Mouse (Mus musculus) ES-E14 (cell line): Measurements from ENCODE around the gene Arf3.
"Not testable (repeated sequence)": the region's sequence is repeated elsewhere in the genome, so short reads cannot be mapped to it uniquely, and the experiment has no call there.

ENCODE experiments used
- MAFK ChIP-seq: IDR thresholded peaks from 2 replicates; pipeline ENCODE4 v1.6.1; 2014; ENCODE audit warnings: mild to moderate bottlenecking, low read depth, low read length, inconsistent platforms; ENCODE audit not compliant: insufficient read depth
- ZNF384 ChIP-seq: IDR thresholded peaks from 2 replicates; pipeline ENCODE4 v1.6.1; 2012; ENCODE audit warnings: low read depth, low read length, inconsistent platforms

DNA sequence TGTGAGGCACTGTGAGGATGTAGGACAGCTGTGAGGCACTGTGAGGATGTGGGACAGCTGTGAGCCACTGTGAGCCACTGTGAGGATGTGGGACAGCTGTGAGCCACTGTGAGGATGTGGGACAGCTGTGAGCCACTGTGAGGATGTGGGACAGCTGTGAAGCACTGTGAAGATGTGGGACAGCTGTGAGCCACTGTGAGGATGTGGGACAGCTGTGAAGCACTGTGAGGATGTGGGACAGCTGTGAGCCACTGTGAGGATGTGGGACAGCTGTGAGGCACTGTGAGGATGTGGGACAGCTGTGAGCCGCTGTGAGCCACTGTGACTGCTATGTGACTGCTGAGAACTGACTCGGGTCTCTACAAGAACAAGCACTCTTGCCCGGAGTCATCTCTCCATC lies 19.2 kb downstream of the Arf3 start:
- TF ChIP-seq ZNF384, MAFK: not testable (repeated sequence)
